Comparison of ENCODE assay signal across 9 mouse cellular contexts in genomic region chr12:53248101-53248727, GRCm38 (mm10). TPM values are rescaled to one million over a fixed set of nuclear protein-coding genes. Genes with fewer than 3 reads are reported as not detected.
DNase-seq lines count a peak whose midpoint lies in the region; ATAC-seq and TF ChIP-seq lines count a peak whose summit lies in the region.
"Had no signal": no experiment of that assay in that cellular context is flagged by ENCODE, and none has a peak within 500 bp of the region (broad histone marks: within the 10 kb centered on the region; RNA-seq: fewer than 3 reads in every experiment).

Gene Npas3 (plus strand): TSS chr12:53248677.

- H3K27me3 ChIP-seq in forebrain, embryonic 13.5 days: no peaks in the 10 kb centered on the region
- no peaks in the 10 kb centered on the region for H3K27me3 ChIP-seq in hindbrain, embryonic 15.5 days
- peaks cover 62% of the 10 kb centered on the region for H3K27me3 ChIP-seq in limb, embryonic 13.5 days
- H3K27me3 ChIP-seq: CH12.LX had no signal

- DNase-seq in heart, adult 11 months: peak; percentile 85
- no peak for DNase-seq in heart, adult 8-10 months (ENCODE audit: low spot score)
- DNase-seq in adrenal gland, postnatal 36 days: peak; percentile 32 to 42
- DNase-seq in B cell, adult 2 months: no peak

- peak within 1 kb of the TSS; percentile 62 for H3K4me3 ChIP-seq in forebrain, embryonic 13.5 days
- H3K4me3 ChIP-seq in hindbrain, embryonic 15.5 days: peak within 1 kb of the TSS; percentile 79
- H3K4me3 ChIP-seq in limb, embryonic 13.5 days: peak within 1 kb of the TSS; percentile 67
- H3K4me3 ChIP-seq in olfactory bulb, adult 2 months (ENCODE audit: insufficient read depth, low read depth, low read length): peak within 1 kb of the TSS; percentile 80

- TF ChIP-seq POLR2A in olfactory bulb, adult 2 months (IDR thresholded peaks at IDR 0.05; ENCODE audit: insufficient read depth, low read depth, low read length): 0 out of 2 replicates have a peak, but pooled peaks have one; percentile 8

- H3K4me1 ChIP-seq in forebrain, embryonic 13.5 days: peaks cover 45% of the 10 kb centered on the region
- H3K4me1 ChIP-seq in hindbrain, embryonic 15.5 days (replicated peaks): peaks cover 43% of the 10 kb centered on the region
- peaks cover 37% of the 10 kb centered on the region for H3K4me1 ChIP-seq in limb, embryonic 13.5 days
- peaks cover 27% of the 10 kb centered on the region for H3K4me1 ChIP-seq in olfactory bulb, adult 2 months (ENCODE audit: control insufficient read depth, insufficient read depth, low read length)

- H3K36me3 ChIP-seq in forebrain, embryonic 13.5 days (ENCODE audit: poor library complexity, severe bottlenecking): no peaks in the 10 kb centered on the region
- H3K36me3 ChIP-seq in hindbrain, embryonic 15.5 days: no peaks in the 10 kb centered on the region
- no peaks in the 10 kb centered on the region for H3K36me3 ChIP-seq in limb, embryonic 13.5 days

- peak; percentile 78 for ATAC-seq in forebrain, embryonic 13.5 days
- ATAC-seq in hindbrain, embryonic 15.5 days (ENCODE audit: low FRiP score, low read depth): peak; percentile 80
- ATAC-seq in limb, embryonic 13.5 days (ENCODE audit: low FRiP score, low read depth): peak; percentile 26; the same call in 1 of the 2 replicates

- peak within 1 kb of the TSS; percentile 91 for H3K27ac ChIP-seq in forebrain, embryonic 13.5 days
- peak within 1 kb of the TSS; percentile 89 for H3K27ac ChIP-seq in hindbrain, embryonic 15.5 days (replicated peaks)
- H3K27ac ChIP-seq in limb, embryonic 13.5 days: no peak within 1 kb of the TSS
- H3K27ac ChIP-seq in olfactory bulb, adult 2 months (ENCODE audit: insufficient read depth, low read depth, low read length): no peak within 1 kb of the TSS

- H3K9me3 ChIP-seq in forebrain, embryonic 13.5 days (replicated peaks): no peaks in the 10 kb centered on the region
- no peaks in the 10 kb centered on the region for H3K9me3 ChIP-seq in hindbrain, embryonic 15.5 days
- no peaks in the 10 kb centered on the region for H3K9me3 ChIP-seq in limb, embryonic 13.5 days

- peak within 1 kb of the TSS; percentile 87 for H3K4me2 ChIP-seq in forebrain, embryonic 13.5 days
- H3K4me2 ChIP-seq in hindbrain, embryonic 15.5 days: peak within 1 kb of the TSS; percentile 96
- peak within 1 kb of the TSS; percentile 99 for H3K4me2 ChIP-seq in limb, embryonic 13.5 days (replicated peaks)

- 1% methylated on average over 49 of the region's 62 CpGs for WGBS in forebrain, embryonic 13.5 days
- under 1% methylated on average over 44 of the region's 62 CpGs for WGBS in hindbrain, embryonic 15.5 days
- under 1% methylated on average over 49 of the region's 62 CpGs for WGBS in limb, embryonic 13.5 days
- WGBS in olfactory bulb, adult 2 months: 3% methylated on average over 55 of the region's 62 CpGs

- H3K9ac ChIP-seq in forebrain, embryonic 13.5 days: peak within 1 kb of the TSS; percentile 85
- H3K9ac ChIP-seq in hindbrain, embryonic 15.5 days: peak within 1 kb of the TSS; percentile 78
- peak within 1 kb of the TSS; percentile 71 for H3K9ac ChIP-seq in limb, embryonic 13.5 days

- TF ChIP-seq CTCF in olfactory bulb, adult 2 months (IDR thresholded peaks at IDR 0.05; ENCODE audit: insufficient read depth, low read depth, low read length): no peak

RNA-seq across cellular contexts. Expression of gene Npas3, which starts in this region (rescaled TPM):
- total RNA-seq in heart, adult 8-10 months (2022): under 1 TPM; 0.05 to 0.20 (median 0.17) TPM
- total RNA-seq in adrenal gland, postnatal 36 days (2021): 1 to 10 TPM; 1.3 to 2.8 TPM
- 16.8 and 17.8 TPM in 2 replicates for polyA plus RNA-seq in forebrain, embryonic 13.5 days (2015; fragmentation: Nextera tagmentation; extraction: Ambion mirVana)
- polyA plus RNA-seq in hindbrain, embryonic 15.5 days (2015; fragmentation: Nextera tagmentation; extraction: Ambion mirVana): 24.9 and 27.1 TPM in 2 replicates
- 7.8 and 8.6 TPM in 2 replicates for polyA plus RNA-seq in limb, embryonic 13.5 days (2015; fragmentation: Nextera tagmentation; extraction: Ambion mirVana)
- not detected in 2 replicates for polyA plus RNA-seq in olfactory bulb, adult 2 months (2012; ENCODE audit: insufficient read depth, insufficient read length, low replicate concordance, missing spikeins)

Comparison
In these comparisons a context has a peak if more than half of its experiments do, and no peak if none do; other contexts are left out.
1. DNase-seq: peak in heart, adult 11 months (single experiment) and adrenal gland, postnatal 36 days (2 of 2); none in heart, adult 8-10 months (single experiment) and B cell, adult 2 months (0 of 2).
2. ATAC-seq: peak in every context shown above with its lines; median percentile 80 in hindbrain, embryonic 15.5 days; 78 in forebrain, embryonic 13.5 days; 26 in limb, embryonic 13.5 days.
3. H3K27ac ChIP-seq: peak in forebrain, embryonic 13.5 days (single experiment) and hindbrain, embryonic 15.5 days (single experiment); none in limb, embryonic 13.5 days (single experiment) and olfactory bulb, adult 2 months (single experiment).
4. Peak in every context shown above with its lines, with median percentiles within 50 percentile points of each other: H3K4me2 ChIP-seq, H3K4me3 ChIP-seq and H3K9ac ChIP-seq.